Mouse (Mus musculus): ENCODE measurements around the gene Arhgef18.

GRCm38 (mm10) chr8:3436492-3436891 is 43.7 kb downstream of the Arhgef18 start:
- TF ChIP-seq CTCF (IDR thresholded peaks at IDR 0.05; ENCODE audit: low read depth, low read length): no peak
- no peak for TF ChIP-seq EP300 (IDR thresholded peaks at IDR 0.05; ENCODE audit: insufficient read depth, low read depth, low read length)
